Mouse (Mus musculus): ENCODE measurements around the gene 4930512M02Rik.
"Not testable (repeated sequence)": the region's sequence is repeated elsewhere in the genome, so short reads cannot be mapped to it uniquely, and the experiment has no call there.

The 4930512M02Rik gene

GRCm38 (mm10) chr11:11627735-11628134 is at the start of gene 4930512M02Rik:
4930512M02Rik (minus strand) TSS chr11:11627835.
- in situ Hi-C loops (cut with MboI, MseI) = not testable (repeated sequence)

- in situ Hi-C loops (cut with MboI, MseI) = no loop called here
Measured at GRCm38 (mm10) chr11:11677165-11677564, 49.5 kb upstream of the 4930512M02Rik start.

GRCm38 (mm10) chr11:11676068-11676741 is 48.6 kb upstream of the 4930512M02Rik start:
- in situ Hi-C loops (cut with MboI, MseI) = no loop called here

- in situ Hi-C loops (cut with MboI, MseI) = no loop called here
Measured at GRCm38 (mm10) chr11:11675063-11675462, 47.4 kb upstream of the 4930512M02Rik start.

GRCm38 (mm10) chr11:11672974-11673373 is 45.3 kb upstream of the 4930512M02Rik start:
- in situ Hi-C loops (cut with MboI, MseI) = no loop called here

GRCm38 (mm10) chr11:11667922-11668290 is 40.3 kb upstream of the 4930512M02Rik start:
- in situ Hi-C loops (cut with MboI, MseI) = no loop called here

GRCm38 (mm10) chr11:11667254-11667921 is 39.8 kb upstream of the 4930512M02Rik start:
- in situ Hi-C loops (cut with MboI, MseI) = no loop called here

- in situ Hi-C loops (cut with MboI, MseI) = no loop called here
Measured at GRCm38 (mm10) chr11:11660651-11661050, 33.0 kb upstream of the 4930512M02Rik start.

GRCm38 (mm10) chr11:11658834-11659233 is 31.2 kb upstream of the 4930512M02Rik start:
- in situ Hi-C loops (cut with MboI, MseI) = no loop called here

- in situ Hi-C loops (cut with MboI, MseI) = no loop called here
Measured at GRCm38 (mm10) chr11:11657634-11658033, 30.0 kb upstream of the 4930512M02Rik start.

- in situ Hi-C loops (cut with MboI, MseI) = no loop called here
Measured at GRCm38 (mm10) chr11:11656995-11657530, 29.4 kb upstream of the 4930512M02Rik start.

GRCm38 (mm10) chr11:11656388-11656787 is 28.8 kb upstream of the 4930512M02Rik start:
- in situ Hi-C loops (cut with MboI, MseI) = no loop called here

GRCm38 (mm10) chr11:11644303-11644702 is 16.7 kb upstream of the 4930512M02Rik start:
- in situ Hi-C loops (cut with MboI, MseI) = loop anchor here (5.0 to 10.0 kb wide), 2 partner anchors 68 to 70 kb away; no protein-coding TSS in a partner anchor

- in situ Hi-C loops (cut with MboI, MseI) = no loop called here
Measured at GRCm38 (mm10) chr11:11624073-11624705, 3.4 kb downstream of the 4930512M02Rik start.

- in situ Hi-C loops (cut with MboI, MseI) = no loop called here
Measured at GRCm38 (mm10) chr11:11609243-11609642, 18.4 kb downstream of the 4930512M02Rik start.

GRCm38 (mm10) chr11:11587327-11587726 is 40.3 kb downstream of the 4930512M02Rik start:
- in situ Hi-C loops (cut with MboI, MseI) = no loop called here

GRCm38 (mm10) chr11:11586423-11586822 is 41.2 kb downstream of the 4930512M02Rik start:
- in situ Hi-C loops (cut with MboI, MseI) = no loop called here

- in situ Hi-C loops (cut with MboI, MseI) = loop anchor here (10.0 kb wide), 1 partner anchor 71 kb away; no protein-coding TSS in a partner anchor
Measured at GRCm38 (mm10) chr11:11573691-11574090, 53.9 kb downstream of the 4930512M02Rik start.

- in situ Hi-C loops (cut with MboI, MseI) = loop anchor here (10.0 kb wide), 1 partner anchor 74 kb away; no protein-coding TSS in a partner anchor
Measured at GRCm38 (mm10) chr11:11570747-11571146, 56.9 kb downstream of the 4930512M02Rik start.

GRCm38 (mm10) chr11:11569466-11570132 is 58.0 kb downstream of the 4930512M02Rik start:
- in situ Hi-C loops (cut with MboI, MseI) = loop anchor here (10.0 kb wide), 1 partner anchor 75 kb away; no protein-coding TSS in a partner anchor

GRCm38 (mm10) chr11:11568033-11568432 is 59.6 kb downstream of the 4930512M02Rik start:
- in situ Hi-C loops (cut with MboI, MseI) = no loop called here

All from T-helper 2 cell (primary cell).